Mouse (Mus musculus) B cell, adult (primary cell): ENCODE data around the gene Dcaf8. TPM values are rescaled to one million over a fixed set of nuclear protein-coding genes. Genes with fewer than 3 reads are reported as not detected.

Experiments used
- total RNA-seq: library from RNA; stranded (reverse); gene quantifications from 4 replicates; pipeline ENCODE4 v1.2.4, GENCODE M21; 2023; ENCODE audit not compliant: inconsistent age

Gene Dcaf8
- total RNA-seq, result 110 to 119 TPM (median 111 TPM) in 4 replicates

GRCm38 (mm10) chr1:172147835-172148278 lies at the start of gene Dcaf8:
Dcaf8 (plus strand) TSS chr1:172148084.

GRCm38 (mm10) chr1:172126376-172127347 lies 21.2 kb upstream of the Dcaf8 start, which contains the start of gene Pex19:
Pex19 (plus strand) TSS chr1:172126755.

DNA sequence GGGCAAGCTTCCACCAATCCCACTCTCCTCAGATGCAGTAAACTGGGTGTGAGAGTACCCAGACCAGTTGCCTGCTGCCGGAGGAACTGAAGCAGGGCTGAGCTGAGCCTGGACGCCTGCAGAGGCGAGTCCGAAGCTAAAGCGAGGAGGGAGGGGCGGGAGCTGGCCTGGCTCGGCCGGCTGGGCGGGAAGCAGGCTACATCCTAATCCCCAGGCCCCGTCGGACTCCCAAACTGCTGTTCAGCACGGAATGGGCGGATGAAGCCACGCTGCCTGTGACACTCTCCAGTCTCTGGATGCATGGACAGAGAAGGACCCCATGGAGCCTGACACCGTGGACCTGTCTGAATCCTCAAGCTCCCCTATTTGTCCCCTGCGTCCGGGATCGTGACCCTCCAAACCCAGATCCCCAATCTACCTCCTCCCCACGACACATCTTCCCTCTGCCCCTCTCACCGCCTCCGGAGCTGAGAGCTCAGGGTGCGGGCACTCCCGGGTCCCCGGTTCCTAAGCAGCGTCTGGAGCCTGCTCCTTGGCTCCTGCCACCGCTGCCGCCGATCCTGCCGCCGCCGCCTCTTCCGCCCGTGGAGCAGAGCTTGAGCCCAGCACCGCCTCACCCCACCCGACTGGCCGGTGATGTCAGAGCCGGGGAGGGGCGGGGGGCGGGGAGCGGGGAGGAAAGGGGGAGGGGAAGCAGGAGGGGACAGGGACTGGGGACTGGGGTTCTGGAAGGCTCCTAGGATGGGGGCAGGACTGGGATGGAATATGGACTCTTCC lies 58.4 kb downstream of the Dcaf8 start, which contains the start of gene Pea15a:
Pea15a (minus strand) TSS at position 664 of the 777 bp plus-strand sequence.

DNA sequence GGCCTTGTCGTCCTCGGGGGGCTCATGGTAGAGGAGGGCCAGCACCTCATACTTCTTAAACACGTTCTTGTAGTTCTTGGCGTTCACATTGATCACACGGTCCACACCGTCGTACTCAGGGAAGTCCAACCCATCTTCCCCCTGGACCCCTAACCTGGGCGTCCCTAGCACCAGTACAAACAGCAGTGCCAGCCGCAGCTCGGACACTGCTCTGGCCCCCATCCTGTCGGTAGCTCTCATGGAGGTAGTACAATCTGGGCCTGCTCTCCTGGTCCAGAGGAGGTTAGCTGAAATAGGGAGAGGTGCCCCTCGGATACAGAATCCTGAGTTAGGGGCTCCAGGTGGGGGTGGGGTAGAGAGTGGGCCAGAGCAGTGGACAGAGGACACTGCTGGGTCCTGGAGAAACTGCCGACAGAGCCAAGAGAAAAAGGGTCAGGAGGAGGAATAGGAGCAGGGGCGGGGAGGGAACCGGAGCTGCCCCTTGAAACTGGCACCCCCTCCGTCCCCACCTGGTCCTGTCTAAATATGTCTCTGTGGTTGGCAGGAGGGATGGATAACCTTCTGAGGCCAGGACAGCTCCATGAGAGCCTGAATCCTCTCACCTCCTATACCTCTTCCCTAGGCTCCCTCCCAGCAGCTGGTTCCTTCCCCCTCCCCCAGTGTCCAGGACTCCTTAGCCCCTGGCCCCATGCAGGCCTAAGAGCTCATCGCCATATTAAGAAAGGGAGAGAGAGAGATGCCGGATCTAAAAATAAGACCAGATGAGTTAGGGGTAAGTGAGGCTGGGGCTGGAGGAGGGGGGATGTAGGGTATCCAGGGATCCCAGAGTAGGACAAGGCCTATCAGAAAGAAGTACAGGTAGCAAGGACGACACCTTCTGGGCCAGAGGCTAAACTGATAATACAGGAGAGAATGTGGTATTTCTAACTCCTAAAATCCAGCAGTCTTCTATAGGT lies 71.8 kb downstream of the Dcaf8 start, which contains the start of gene Casq1:
Casq1 (minus strand) TSS at position 418 of the 956 bp plus-strand sequence.

Other genes starting within 250 kb of the Dcaf8 start
- gene Slamf6, start 230.6 kb upstream of the Dcaf8 start, total RNA-seq, result 153 to 165 TPM (median 162 TPM) in 4 replicates
- gene Vangl2, start 119.6 kb upstream of the Dcaf8 start, total RNA-seq, result 4.6 to 7.0 TPM (median 5.7 TPM) in 4 replicates
- not detected in 4 replicates for gene Nhlh1, start 90.5 kb upstream of the Dcaf8 start, total RNA-seq
- gene Copa, start 65.6 kb upstream of the Dcaf8 start, total RNA-seq, result 158 to 164 TPM (median 162 TPM) in 4 replicates
- 89.7 to 105 TPM (median 96.5 TPM) in 4 replicates for gene Ncstn, start 65.3 kb upstream of the Dcaf8 start, total RNA-seq
- 51.9 to 59.8 TPM (median 54.8 TPM) in 4 replicates for gene Pex19, start 21.3 kb upstream of the Dcaf8 start, total RNA-seq
- 23.6 to 27.0 TPM (median 26.1 TPM) in 4 replicates for gene Pea15a, start 58.7 kb downstream of the Dcaf8 start, total RNA-seq
- gene Casq1, start 71.8 kb downstream of the Dcaf8 start, total RNA-seq, result not detected in 4 replicates
- not detected in 4 replicates for gene Atp1a4, start 110.3 kb downstream of the Dcaf8 start, total RNA-seq
- gene Igsf8, start 113.6 kb downstream of the Dcaf8 start, total RNA-seq, result 24.2 to 34.3 TPM (median 25.5 TPM) in 4 replicates
- gene Atp1a2, start 150.0 kb downstream of the Dcaf8 start, total RNA-seq, result 0.10 TPM in 1 of 4 replicates, not detected in the others
- 0.16 TPM in 1 of 4 replicates, not detected in the others for gene Kcnj9, start 181.2 kb downstream of the Dcaf8 start, total RNA-seq
- gene Kcnj10, start 193.1 kb downstream of the Dcaf8 start, total RNA-seq, result 0.87 to 2.0 TPM (median 1.2 TPM) in 4 replicates
- 29.2 to 30.4 TPM (median 29.7 TPM) in 4 replicates for gene Pigm, start 228.5 kb downstream of the Dcaf8 start, total RNA-seq